Mouse (Mus musculus): ENCODE measurements around the gene Cgref1. TPM values are rescaled to one million over a fixed set of nuclear protein-coding genes. Genes with fewer than 3 reads are reported as not detected.
A peak's percentile ranks its signal among the peaks of the same experiment; 100 is the strongest.

The Cgref1 gene
- polyA plus RNA-seq, 1 experiment from 2014 or later, result 12.5 TPM

- 69% methylated on average over 10 of the region's 10 CpGs for WGBS
- peak overlapping the region; percentile 49; the same call in 1 of the 2 replicates for H3K9ac ChIP-seq
- no peaks in the 10 kb centered on the region for H3K9me3 ChIP-seq (replicated peaks)
These were observed 22.8 kb downstream of the Cgref1 start for GRCm38 (mm10) chr5:30922581-30923041.

GRCm38 (mm10) chr5:30921256-30922033, 23.9 kb downstream of the Cgref1 start, which contains the start of gene Khk:
Gene Khk, plus strand, starts transcription at chr5:30921431.
- Histone ChIP-seq H3K27ac (peak within 1 kb of the TSS; percentile 95), H3K9ac (peak within 1 kb of the TSS; percentile 49), H3K36me3 (peaks cover 51% of the 10 kb centered on the region), H3K27me3 (no peaks in the 10 kb centered on the region), H3K4me1 (peaks cover 57% of the 10 kb centered on the region), H3K4me3 (replicated peaks) (peak within 1 kb of the TSS; percentile 57), H3K4me2 (peak within 1 kb of the TSS; percentile 75), H3K9me3 (replicated peaks) (no peaks in the 10 kb centered on the region)
- peak; percentile 87 for ATAC-seq (replicated peaks; ENCODE audit: low FRiP score)
- under 1% methylated on average over 38 of the region's 40 CpGs for WGBS

More at GRCm38 (mm10) chr5:30922581-30923041, 22.8 kb downstream of the Cgref1 start:
- H3K4me3 ChIP-seq (replicated peaks), result peak overlapping the region; percentile 57
- H3K4me1 ChIP-seq, result peaks cover 49% of the 10 kb centered on the region
- peak overlapping the region; percentile 75 for H3K4me2 ChIP-seq
- H3K36me3 ChIP-seq, result peaks cover 42% of the 10 kb centered on the region
- H3K27me3 ChIP-seq, result no peaks in the 10 kb centered on the region
- no peak for ATAC-seq (replicated peaks; ENCODE audit: low FRiP score)
- H3K27ac ChIP-seq, result peak overlapping the region; percentile 95; the same call in 1 of the 2 replicates

- ATAC-seq (replicated peaks; ENCODE audit: low FRiP score), result no peak
- Histone ChIP-seq H3K27ac (peak overlapping the region; percentile 95; the same call in 1 of the 2 replicates), H3K4me3 (replicated peaks) (0 out of 2 replicates have a peak overlapping the region, but pooled peaks have one; percentile 57), H3K4me2 (peak overlapping the region; percentile 75), H3K36me3 (peaks cover 51% of the 10 kb centered on the region), H3K9ac (no peak overlapping the region), H3K9me3 (replicated peaks) (no peaks in the 10 kb centered on the region), H3K27me3 (no peaks in the 10 kb centered on the region), H3K4me1 (peaks cover 63% of the 10 kb centered on the region)
- 68% methylated on average over 19 of the region's 19 CpGs for WGBS
These were observed 24.8 kb downstream of the Cgref1 start for GRCm38 (mm10) chr5:30920621-30921020.

GRCm38 (mm10) chr5:30919831-30920614, 25.4 kb downstream of the Cgref1 start:
- Histone ChIP-seq H3K4me3 (replicated peaks) (no peak overlapping the region), H3K27me3 (no peaks in the 10 kb centered on the region), H3K27ac (peak overlapping the region; percentile 95; the same call in 1 of the 2 replicates), H3K36me3 (peaks cover 48% of the 10 kb centered on the region), H3K9me3 (replicated peaks) (no peaks in the 10 kb centered on the region), H3K4me2 (peak overlapping the region; percentile 75; the same call in 1 of the 2 replicates), H3K4me1 (peaks cover 69% of the 10 kb centered on the region), H3K9ac (no peak overlapping the region)
- no peak for ATAC-seq (replicated peaks; ENCODE audit: low FRiP score)
- 68% methylated on average over 11 of the region's 11 CpGs for WGBS

GRCm38 (mm10) chr5:30918691-30919090, 26.7 kb downstream of the Cgref1 start:
- Histone ChIP-seq H3K9me3 (replicated peaks) (no peaks in the 10 kb centered on the region), H3K4me2 (no peak overlapping the region), H3K4me1 (peaks cover 82% of the 10 kb centered on the region), H3K9ac (no peak overlapping the region), H3K36me3 (peaks cover 45% of the 10 kb centered on the region), H3K27ac (no peak overlapping the region), H3K27me3 (no peaks in the 10 kb centered on the region), H3K4me3 (replicated peaks) (no peak overlapping the region)
- ATAC-seq (replicated peaks; ENCODE audit: low FRiP score), result no peak
- WGBS, result 85% methylated on average over 8 of the region's 8 CpGs

- no peak overlapping the region for H3K4me3 ChIP-seq (replicated peaks)
- no peak overlapping the region for H3K4me2 ChIP-seq
- H3K9me3 ChIP-seq (replicated peaks), result no peaks in the 10 kb centered on the region
- H3K9ac ChIP-seq, result no peak overlapping the region
- H3K27ac ChIP-seq, result peak overlapping the region; percentile 9; the same call in 1 of the 2 replicates
- no peak for ATAC-seq (replicated peaks; ENCODE audit: low FRiP score)
- H3K36me3 ChIP-seq, result peaks cover 45% of the 10 kb centered on the region
- 86% methylated on average over 31 of the region's 31 CpGs for WGBS
- no peaks in the 10 kb centered on the region for H3K27me3 ChIP-seq
- peaks cover 88% of the 10 kb centered on the region for H3K4me1 ChIP-seq
These were observed 27.3 kb downstream of the Cgref1 start for GRCm38 (mm10) chr5:30917891-30918670.

GRCm38 (mm10) chr5:30917348-30917747, 28.0 kb downstream of the Cgref1 start:
- WGBS, result 91% methylated on average over 11 of the region's 11 CpGs

GRCm38 (mm10) chr5:30916841-30917240, 28.6 kb downstream of the Cgref1 start:
- Histone ChIP-seq H3K36me3 (peaks cover 45% of the 10 kb centered on the region), H3K27ac (no peak overlapping the region), H3K9me3 (replicated peaks) (no peaks in the 10 kb centered on the region), H3K4me2 (peak overlapping the region; percentile 62; the same call in 1 of the 2 replicates), H3K4me3 (replicated peaks) (no peak overlapping the region), H3K27me3 (no peaks in the 10 kb centered on the region), H3K9ac (no peak overlapping the region), H3K4me1 (peaks cover 88% of the 10 kb centered on the region)
- no peak for ATAC-seq (replicated peaks; ENCODE audit: low FRiP score)
- WGBS, result 94% methylated on average over 9 of the region's 9 CpGs

More at GRCm38 (mm10) chr5:30917348-30917747, 28.0 kb downstream of the Cgref1 start:
- Histone ChIP-seq H3K27ac (0 out of 2 replicates have a peak overlapping the region, but pooled peaks have one; percentile 14), H3K9me3 (replicated peaks) (no peaks in the 10 kb centered on the region), H3K4me1 (peaks cover 88% of the 10 kb centered on the region), H3K4me2 (no peak overlapping the region), H3K36me3 (peaks cover 45% of the 10 kb centered on the region), H3K27me3 (no peaks in the 10 kb centered on the region), H3K4me3 (replicated peaks) (no peak overlapping the region), H3K9ac (no peak overlapping the region)
- no peak for ATAC-seq (replicated peaks; ENCODE audit: low FRiP score)

GRCm38 (mm10) chr5:30915974-30916433, 29.4 kb downstream of the Cgref1 start:
- no peaks in the 10 kb centered on the region for H3K9me3 ChIP-seq (replicated peaks)
- H3K4me3 ChIP-seq (replicated peaks), result peak overlapping the region; percentile 56
- H3K4me2 ChIP-seq, result peak overlapping the region; percentile 62
- WGBS, result 5% methylated on average over 7 of the region's 7 CpGs
- peak; percentile 72 for ATAC-seq (replicated peaks; ENCODE audit: low FRiP score)
- 0 out of 2 replicates have a peak overlapping the region, but pooled peaks have one; percentile 31 for H3K9ac ChIP-seq
- H3K27me3 ChIP-seq, result no peaks in the 10 kb centered on the region
- peak overlapping the region; percentile 96 for H3K27ac ChIP-seq
- peaks cover 90% of the 10 kb centered on the region for H3K4me1 ChIP-seq
- peaks cover 43% of the 10 kb centered on the region for H3K36me3 ChIP-seq

GRCm38 (mm10) chr5:30915456-30915855, 29.9 kb downstream of the Cgref1 start:
- Histone ChIP-seq H3K27me3 (no peaks in the 10 kb centered on the region), H3K27ac (peak overlapping the region; percentile 96), H3K9me3 (replicated peaks) (no peaks in the 10 kb centered on the region), H3K4me2 (peak overlapping the region; percentile 62), H3K9ac (peak overlapping the region; percentile 64), H3K4me3 (replicated peaks) (peak overlapping the region; percentile 56), H3K4me1 (peaks cover 90% of the 10 kb centered on the region), H3K36me3 (peaks cover 38% of the 10 kb centered on the region)
- 36% methylated on average over 9 of the region's 9 CpGs for WGBS
- ATAC-seq (replicated peaks; ENCODE audit: low FRiP score), result peak; percentile 15

GRCm38 (mm10) chr5:30914849-30915248, 30.5 kb downstream of the Cgref1 start:
- Histone ChIP-seq H3K9ac (peak overlapping the region; percentile 64), H3K27ac (peak overlapping the region; percentile 96), H3K9me3 (replicated peaks) (no peaks in the 10 kb centered on the region), H3K4me1 (peaks cover 88% of the 10 kb centered on the region), H3K27me3 (no peaks in the 10 kb centered on the region), H3K4me2 (peak overlapping the region; percentile 62), H3K36me3 (peaks cover 32% of the 10 kb centered on the region), H3K4me3 (replicated peaks) (peak overlapping the region; percentile 56)
- no peak for ATAC-seq (replicated peaks; ENCODE audit: low FRiP score)
- WGBS, result 40% methylated on average over 6 of the region's 6 CpGs

Data from kidney, embryonic 15.5 days (tissue).